24 mouse cellular contexts compared by ENCODE assay signal in the genomic region with DNA sequence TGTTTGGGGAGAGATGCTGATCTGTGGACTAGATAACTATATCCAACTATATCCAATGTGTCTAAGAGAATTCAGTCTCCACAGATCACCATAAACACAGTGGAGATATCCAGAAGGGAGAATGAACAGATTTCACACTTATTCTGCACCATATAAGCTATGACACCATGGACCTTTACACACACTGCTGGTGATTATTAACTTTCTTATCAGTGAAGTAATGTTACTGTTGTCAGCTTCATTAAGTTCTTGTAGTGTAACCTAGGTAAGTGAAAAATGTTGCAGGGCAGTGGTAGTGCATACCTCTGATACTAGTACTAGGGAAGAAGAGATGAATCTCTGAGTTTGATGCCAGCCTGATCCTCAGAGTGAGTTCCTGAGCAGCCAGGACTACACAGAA.
"Had no signal": no experiment of that assay in that cellular context is flagged by ENCODE, and none has a peak within 500 bp of the region (broad histone marks: within the 10 kb centered on the region; RNA-seq: fewer than 3 reads in every experiment).

No protein-coding gene starts in this region.

- H3K4me3 ChIP-seq: gastrocnemius, adult 2 months; heart, embryonic 10.5 days; heart, embryonic 12.5 days; hindbrain, embryonic 10.5 days; hindbrain, embryonic 12.5 days; kidney, embryonic 15.5 days; left cerebral cortex, adult 2 months; limb, embryonic 10.5 days; limb, embryonic 12.5 days had no signal

- H3K9ac ChIP-seq: heart, embryonic 12.5 days; hindbrain, embryonic 12.5 days; hindbrain, embryonic 14.5 days; kidney, embryonic 15.5 days; limb, embryonic 12.5 days had no signal

- H3K9me3 ChIP-seq: heart, embryonic 10.5 days; heart, embryonic 12.5 days; hindbrain, embryonic 10.5 days; hindbrain, embryonic 12.5 days; kidney, embryonic 15.5 days; limb, embryonic 10.5 days; limb, embryonic 12.5 days had no signal

- H3K27ac ChIP-seq: gastrocnemius, adult 2 months; heart, embryonic 10.5 days; hindbrain, embryonic 10.5 days; hindbrain, embryonic 12.5 days; hindbrain, embryonic 14.5 days; kidney, embryonic 15.5 days; left cerebral cortex, adult 2 months; limb, embryonic 10.5 days; limb, embryonic 12.5 days had no signal

- H3K4me1 ChIP-seq: hindbrain, embryonic 10.5 days; hindbrain, embryonic 12.5 days; limb, embryonic 10.5 days had no signal

- ATAC-seq: forebrain, embryonic 16.5 days; hindbrain, embryonic 16.5 days; inflammation-experienced regulatory T-cells, adult 6 months had no signal

- H3K27me3 ChIP-seq: heart, embryonic 12.5 days; hindbrain, embryonic 12.5 days; kidney, embryonic 15.5 days; limb, embryonic 12.5 days had no signal

- H3K4me2 ChIP-seq: heart, embryonic 12.5 days; hindbrain, embryonic 12.5 days; hindbrain, embryonic 14.5 days; kidney, embryonic 15.5 days; limb, embryonic 12.5 days had no signal

- DNase-seq: gastrocnemius, adult 2 months; gastrocnemius, postnatal 10 days; gastrocnemius, postnatal 25 days; heart, postnatal 10 days; heart, postnatal 4 days; kidney, adult 11 months; kidney, adult 2 months; kidney, adult 9 months; kidney, postnatal 14 days; kidney, postnatal 36 days; layer of hippocampus, adult 9-11 months; liver had no signal
